Comparison of ENCODE assay signal across 1 mouse cellular context in genomic region chr9:57537044-57537727, GRCm38 (mm10).
TF ChIP-seq lines count a peak whose summit lies in the region.

TSS of gene Fam219b (plus strand) at chr9:57537528.

TF ChIP-seq in CH12.LX, 34 proteins besides CTCF, POLR2A, EP300 and RAD21 (continued from another document):
- peak; percentile 61 for TF ChIP-seq TBP (conservative IDR thresholded peaks at IDR 0.05; ENCODE audit: low read depth, low read length)
- peak; percentile 62; the same call in 1 of the 2 replicates for TF ChIP-seq MEF2A (IDR thresholded peaks at IDR 0.05; ENCODE audit: borderline replicate concordance, low read depth, low read length)
- TF ChIP-seq ELF1 (IDR thresholded peaks at IDR 0.05; ENCODE audit: low read depth, low read length) = peak; percentile 78
- TF ChIP-seq CHD1 (IDR thresholded peaks at IDR 0.05; ENCODE audit: low read depth, low read length) = no peak
- TF ChIP-seq NRF1 (IDR thresholded peaks at IDR 0.05; ENCODE audit: low read depth, low read length) = peak; percentile 93
- TF ChIP-seq IRF4 (IDR thresholded peaks at IDR 0.05; ENCODE audit: low read depth, low read length) = peak; percentile 65
- no peak for TF ChIP-seq RCOR1 (conservative IDR thresholded peaks at IDR 0.05; ENCODE audit: low read depth, low read length)
